Mouse (Mus musculus): Measurements from ENCODE around the gene Ccdc113. TPM values are rescaled to one million over a fixed set of nuclear protein-coding genes. Genes with fewer than 3 reads are reported as not detected.
A peak's percentile ranks its signal among the peaks of the same experiment; 100 is the strongest.

Gene Ccdc113
- total RNA-seq (2021), result 1 to 10 TPM; 1.6 to 1.8 TPM
- long read RNA-seq, partial matches to known transcripts, result 0 of 1 reads
- long read RNA-seq, other reads (novel, unspliced or antisense), result 0 of 1 reads

GRCm38 (mm10) chr8:95533584-95534387 lies at the start of gene Ccdc113:
Gene Ccdc113 (plus strand): TSS chr8:95534085.
- peak; percentile 33 to 67 for DNase-seq (ENCODE audit: low spot score in 2 of 2)

- no peak for DNase-seq (ENCODE audit: low spot score in 2 of 2)
These were observed 45.8 kb upstream of the Ccdc113 start for GRCm38 (mm10) chr8:95487800-95488697.

- DNase-seq (ENCODE audit: low spot score in 2 of 2), result peak; percentile 69 to 80
These were observed 45.1 kb upstream of the Ccdc113 start for GRCm38 (mm10) chr8:95488698-95489332.

- no peak for DNase-seq (ENCODE audit: low spot score in 2 of 2)
These were observed 43.9 kb upstream of the Ccdc113 start, which contains the start of gene Csnk2a2 for GRCm38 (mm10) chr8:95490006-95490405. Gene Csnk2a2 (minus strand): TSS chr8:95490039.

- DNase-seq (ENCODE audit: low spot score in 2 of 2), result no peak
These were observed 41.8 kb upstream of the Ccdc113 start for GRCm38 (mm10) chr8:95492057-95492456.

GRCm38 (mm10) chr8:95495444-95495843 lies 38.4 kb upstream of the Ccdc113 start:
- no peak for DNase-seq (ENCODE audit: low spot score in 2 of 2)

GRCm38 (mm10) chr8:95496420-95496819 lies 37.5 kb upstream of the Ccdc113 start:
- no peak for DNase-seq (ENCODE audit: low spot score in 2 of 2)

GRCm38 (mm10) chr8:95497821-95498220 lies 36.1 kb upstream of the Ccdc113 start:
- DNase-seq (ENCODE audit: low spot score in 2 of 2), result no peak

GRCm38 (mm10) chr8:95499266-95500064 lies 34.4 kb upstream of the Ccdc113 start:
- DNase-seq (ENCODE audit: low spot score in 2 of 2), result no peak

GRCm38 (mm10) chr8:95500436-95500835 lies 33.4 kb upstream of the Ccdc113 start:
- no peak for DNase-seq (ENCODE audit: low spot score in 2 of 2)

GRCm38 (mm10) chr8:95502431-95502830 lies 31.5 kb upstream of the Ccdc113 start:
- no peak for DNase-seq (ENCODE audit: low spot score in 2 of 2)

- DNase-seq (ENCODE audit: low spot score in 2 of 2), result no peak
These were observed 29.1 kb upstream of the Ccdc113 start for GRCm38 (mm10) chr8:95504835-95505234.

- DNase-seq (ENCODE audit: low spot score in 2 of 2), result peak in 1 of 2 experiments; percentile 57
These were observed 28.3 kb upstream of the Ccdc113 start for GRCm38 (mm10) chr8:95505606-95506005.

GRCm38 (mm10) chr8:95506245-95506644 lies 27.6 kb upstream of the Ccdc113 start:
- no peak for DNase-seq (ENCODE audit: low spot score in 2 of 2)

- peak in 1 of 2 experiments; percentile 40 for DNase-seq (ENCODE audit: low spot score in 2 of 2)
These were observed 21.6 kb upstream of the Ccdc113 start for GRCm38 (mm10) chr8:95512257-95512656.

GRCm38 (mm10) chr8:95513219-95513618 lies 20.7 kb upstream of the Ccdc113 start:
- DNase-seq (ENCODE audit: low spot score in 2 of 2), result no peak

GRCm38 (mm10) chr8:95516928-95517327 lies 17.0 kb upstream of the Ccdc113 start:
- DNase-seq (ENCODE audit: low spot score in 2 of 2), result peak in 1 of 2 experiments; percentile 15

- no peak for DNase-seq (ENCODE audit: low spot score in 2 of 2)
These were observed 9.9 kb upstream of the Ccdc113 start for GRCm38 (mm10) chr8:95523991-95524390.

GRCm38 (mm10) chr8:95528194-95528593 lies 5.7 kb upstream of the Ccdc113 start:
- no peak for DNase-seq (ENCODE audit: low spot score in 2 of 2)

GRCm38 (mm10) chr8:95528750-95529310 lies 5.1 kb upstream of the Ccdc113 start:
- DNase-seq (ENCODE audit: low spot score in 2 of 2), result no peak

All from layer of hippocampus, adult 18-20 months (tissue).